Mouse (Mus musculus): ENCODE measurements around the gene Pdgfb. TPM values are rescaled to one million over a fixed set of nuclear protein-coding genes. Genes with fewer than 3 reads are reported as not detected.

The Pdgfb gene
- total and polyA plus RNA-seq, 3 experiments, result not detected

GRCm38 (mm10) chr15:79951730-79952503, 62.9 kb downstream of the Pdgfb start:
- Histone ChIP-seq H3K9ac (ENCODE audit: insufficient read depth, low read depth) (no peak overlapping the region), H3K4me2 (ENCODE audit: insufficient read depth, low read depth, poor library complexity, severe bottlenecking) (no peak overlapping the region), H3K27ac (ENCODE audit: insufficient read depth, low read depth) (no peak overlapping the region), H3K36me3 (replicated peaks in 1 of 2; ENCODE audit: control insufficient read depth in 1 of 2, insufficient read depth in 1 of 2, low read length in 1 of 2) (no peaks in the 10 kb centered on the region), H3K27me3 (replicated peaks) (peaks cover 17% of the 10 kb centered on the region), H3K79me2 (replicated peaks; ENCODE audit: control insufficient read depth, extremely low read depth, insufficient read depth, poor library complexity, severe bottlenecking) (no peaks in the 10 kb centered on the region), H3K4me1 (ENCODE audit: control insufficient read depth in 1 of 2, insufficient read depth in 2 of 2) (peaks cover 0 to 10% of the 10 kb centered on the region in 2 experiments; a peak in 2 of 4 replicates), H3K4me3 (replicated peaks in 1 of 3; ENCODE audit: low read depth in 2 of 3, low read length in 2 of 3, poor library complexity in 1 of 3) (no peak overlapping the region), H3K9me3 (replicated peaks; ENCODE audit: low read length) (peaks cover 3% of the 10 kb centered on the region)
- TF ChIP-seq NRF1 (IDR thresholded peaks at IDR 0.05; ENCODE audit: low read depth, low read length) (no peak), UBTF (IDR thresholded peaks at IDR 0.05; ENCODE audit: low read depth, low read length) (no peak), TCF12 (IDR thresholded peaks at IDR 0.05; ENCODE audit: low read depth, low read length) (no peak), ETS1 (conservative IDR thresholded peaks at IDR 0.05; ENCODE audit: low read depth, low read length) (no peak), IRF4 (IDR thresholded peaks at IDR 0.05; ENCODE audit: low read depth, low read length) (no peak), ZMIZ1 (IDR thresholded peaks at IDR 0.05; ENCODE audit: low read depth, low read length) (no peak), SIN3A (IDR thresholded peaks at IDR 0.05; ENCODE audit: low read length) (no peak), KAT2A (IDR thresholded peaks at IDR 0.05; ENCODE audit: insufficient replicate concordance, low read length) (no peak), PAX5 (IDR thresholded peaks at IDR 0.05; ENCODE audit: low read length) (no peak), ZC3H11A (IDR thresholded peaks at IDR 0.05; ENCODE audit: low read depth, low read length) (no peak), POLR2AphosphoS2 (IDR thresholded peaks at IDR 0.05; ENCODE audit: low read depth, low read length) (no peak), EP300 (IDR thresholded peaks at IDR 0.05; ENCODE audit: low read length) (no peak), GABPA (IDR thresholded peaks at IDR 0.05; ENCODE audit: insufficient replicate concordance, low read depth, low read length) (no peak), USF2 (conservative IDR thresholded peaks at IDR 0.05; ENCODE audit: low read depth, low read length) (no peak), JUND (conservative IDR thresholded peaks at IDR 0.05; ENCODE audit: low read depth, low read length) (no peak), MEF2A (IDR thresholded peaks at IDR 0.05; ENCODE audit: borderline replicate concordance, low read depth, low read length) (no peak), MXI1 (IDR thresholded peaks at IDR 0.05; ENCODE audit: low read depth, low read length) (no peak), ZKSCAN1 (IDR thresholded peaks at IDR 0.05; ENCODE audit: borderline replicate concordance, low read depth, low read length) (no peak)
- dilution Hi-C loops (cut with MboI; ENCODE audit: extremely low pct_ligation_motif_present, extremely low pct_unique_long_range_greater_than_20kb, low sequenced_read_pairs) (no loop called here), in situ Hi-C loops (cut with MboI; ENCODE audit: low pct_ligation_motif_present, low pct_unique_long_range_greater_than_20kb, low sequenced_read_pairs) (loop anchor here (5.0 kb wide), 1 partner anchor 125 kb away; no protein-coding TSS in a partner anchor)
- no peak for DNase-seq (ENCODE audit: extremely low read depth)

- no peaks in the 10 kb centered on the region for H3K79me2 ChIP-seq (replicated peaks; ENCODE audit: control insufficient read depth, extremely low read depth, insufficient read depth, poor library complexity, severe bottlenecking)
- no peak overlapping the region for H3K27ac ChIP-seq (ENCODE audit: insufficient read depth, low read depth)
- peaks cover 5% of the 10 kb centered on the region for H3K9me3 ChIP-seq (replicated peaks; ENCODE audit: low read length)
- no peak overlapping the region for H3K4me3 ChIP-seq (replicated peaks in 1 of 3; ENCODE audit: low read depth in 2 of 3, low read length in 2 of 3, poor library complexity in 1 of 3)
- peaks cover 1 to 13% of the 10 kb centered on the region in 2 experiments; a peak in 2 of 4 replicates for H3K4me1 ChIP-seq (ENCODE audit: control insufficient read depth in 1 of 2, insufficient read depth in 2 of 2)
- no peak overlapping the region for H3K9ac ChIP-seq (ENCODE audit: insufficient read depth, low read depth)
- dilution Hi-C loops (cut with MboI; ENCODE audit: extremely low pct_ligation_motif_present, extremely low pct_unique_long_range_greater_than_20kb, low sequenced_read_pairs) (no loop called here), in situ Hi-C loops (cut with MboI; ENCODE audit: low pct_ligation_motif_present, low pct_unique_long_range_greater_than_20kb, low sequenced_read_pairs) (loop anchor here (5.0 kb wide), 1 partner anchor 126 kb away; no protein-coding TSS in a partner anchor)
- DNase-seq (ENCODE audit: extremely low read depth), result no peak
- H3K36me3 ChIP-seq (replicated peaks in 1 of 2; ENCODE audit: control insufficient read depth in 1 of 2, insufficient read depth in 1 of 2, low read length in 1 of 2), result no peaks in the 10 kb centered on the region
- TF ChIP-seq UBTF (IDR thresholded peaks at IDR 0.05; ENCODE audit: low read depth, low read length) (no peak), CHD1 (IDR thresholded peaks at IDR 0.05; ENCODE audit: low read depth, low read length) (no peak), BHLHE40 (IDR thresholded peaks at IDR 0.05; ENCODE audit: low read depth, low read length) (no peak), JUN (IDR thresholded peaks at IDR 0.05; ENCODE audit: insufficient read depth, low read depth, low read length) (no peak), MYC (IDR thresholded peaks at IDR 0.05; ENCODE audit: low read depth, low read length) (no peak), POLR2AphosphoS2 (IDR thresholded peaks at IDR 0.05; ENCODE audit: low read depth, low read length) (no peak), IRF4 (IDR thresholded peaks at IDR 0.05; ENCODE audit: low read depth, low read length) (no peak), MAZ (IDR thresholded peaks at IDR 0.05; ENCODE audit: low read depth, low read length) (no peak), ETS1 (conservative IDR thresholded peaks at IDR 0.05; ENCODE audit: low read depth, low read length) (no peak), RAD21 (IDR thresholded peaks at IDR 0.05; ENCODE audit: low read depth, low read length) (no peak), ELF1 (IDR thresholded peaks at IDR 0.05; ENCODE audit: low read depth, low read length) (no peak), POLR2A (IDR thresholded peaks at IDR 0.05; ENCODE audit: low read depth, low read length) (no peak), SMC3 (IDR thresholded peaks at IDR 0.05; ENCODE audit: low read depth, low read length) (no peak), GABPA (IDR thresholded peaks at IDR 0.05; ENCODE audit: insufficient replicate concordance, low read depth, low read length) (no peak), MEF2A (IDR thresholded peaks at IDR 0.05; ENCODE audit: borderline replicate concordance, low read depth, low read length) (no peak), KAT2A (IDR thresholded peaks at IDR 0.05; ENCODE audit: insufficient replicate concordance, low read length) (no peak), RCOR1 (conservative IDR thresholded peaks at IDR 0.05; ENCODE audit: low read depth, low read length) (no peak), ZC3H11A (IDR thresholded peaks at IDR 0.05; ENCODE audit: low read depth, low read length) (no peak)
- peaks cover 17% of the 10 kb centered on the region for H3K27me3 ChIP-seq (replicated peaks)
- no peak overlapping the region for H3K4me2 ChIP-seq (ENCODE audit: insufficient read depth, low read depth, poor library complexity, severe bottlenecking)
Observed at GRCm38 (mm10) chr15:79951226-79951625, 63.6 kb downstream of the Pdgfb start.
